Comparison of ENCODE assay signal across 9 mouse cellular contexts in genomic region chr11:50358950-50359861, GRCm38 (mm10). TPM values are rescaled to one million over a fixed set of nuclear protein-coding genes. Genes with fewer than 3 reads are reported as not detected.
DNase-seq lines count a peak whose midpoint lies in the region; ATAC-seq and TF ChIP-seq lines count a peak whose summit lies in the region.
"Had no signal": no experiment of that assay in that cellular context is flagged by ENCODE, and none has a peak within 500 bp of the region (broad histone marks: within the 10 kb centered on the region; RNA-seq: fewer than 3 reads in every experiment).

No protein-coding gene starts in this region.

- ATAC-seq in midbrain, embryonic 16.5 days = peak; percentile 79
- ATAC-seq: Patski had no signal

- WGBS in spleen, adult 2 months = 3% methylated on average over 74 of the region's 74 CpGs
- 2% methylated on average over 74 of the region's 74 CpGs for WGBS in heart, embryonic 10.5 days
- WGBS in liver, adult 2 months = 5% methylated on average over 74 of the region's 74 CpGs
- WGBS in midbrain, embryonic 16.5 days = 2% methylated on average over 74 of the region's 74 CpGs
- 4% methylated on average over 74 of the region's 74 CpGs for WGBS in thymus, adult 2 months

- DNase-seq in spleen, adult 2 months (ENCODE audit: low read depth in 1 of 2, low spot score in 2 of 2) = no peak
- DNase-seq in spleen, adult 12 weeks (ENCODE audit: low spot score) = no peak
- peak; percentile 86 for DNase-seq in embryo, embryonic 11 days
- DNase-seq in heart, embryonic 10.5 days (ENCODE audit: low spot score) = peak; percentile 78
- peak; percentile 56 for DNase-seq in kidney, adult 9 months
- no peak for DNase-seq in liver, adult 2 months (ENCODE audit: extremely low read depth, low read depth, low spot score)
- peak; percentile 25 for DNase-seq in thymus, adult 2 months

- H3K27ac ChIP-seq in spleen, adult 2 months (ENCODE audit: insufficient read depth, low read length) = no peak overlapping the region
- peak overlapping the region; percentile 83 for H3K27ac ChIP-seq in heart, embryonic 10.5 days
- H3K27ac ChIP-seq in liver, adult 2 months (replicated peaks; ENCODE audit: insufficient read depth, low read depth, low read length) = no peak overlapping the region
- H3K27ac ChIP-seq in midbrain, embryonic 16.5 days (ENCODE audit: low read length) = peak overlapping the region; percentile 85
- no peak overlapping the region for H3K27ac ChIP-seq in thymus, adult 2 months (ENCODE audit: control insufficient read depth, insufficient read depth, low read length)

- H3K4me3 ChIP-seq in spleen, adult 2 months (ENCODE audit: extremely low read depth, insufficient read depth, insufficient read length) = peak overlapping the region; percentile 55
- H3K4me3 ChIP-seq in heart, embryonic 10.5 days = peak overlapping the region; percentile 73
- peak overlapping the region; percentile 82 for H3K4me3 ChIP-seq in liver, adult 2 months (ENCODE audit: insufficient read depth, low read depth, low read length)
- peak overlapping the region; percentile 58 for H3K4me3 ChIP-seq in midbrain, embryonic 16.5 days (ENCODE audit: low read depth, low read length)
- peak overlapping the region; percentile 46 for H3K4me3 ChIP-seq in thymus, adult 2 months (ENCODE audit: control insufficient read depth, insufficient read depth, low read length)

- no peaks in the 10 kb centered on the region for H3K79me2 ChIP-seq in liver, adult 2 months (ENCODE audit: control insufficient read depth, insufficient read depth, low read length)

- H3K9ac ChIP-seq in liver, adult 2 months (ENCODE audit: low read depth, low read length) = peak overlapping the region; percentile 82
- H3K9ac ChIP-seq in midbrain, embryonic 16.5 days (ENCODE audit: low read depth, low read length) = peak overlapping the region; percentile 83

- no peak for TF ChIP-seq CTCF in spleen, adult 2 months (IDR thresholded peaks at IDR 0.05; ENCODE audit: extremely low read depth, insufficient read depth, insufficient read length, insufficient replicate concordance)
- no peak for TF ChIP-seq CTCF in liver, adult 2 months (IDR thresholded peaks at IDR 0.05; ENCODE audit: low read depth, low read length)
- no peak for TF ChIP-seq CTCF in thymus, adult 2 months (IDR thresholded peaks at IDR 0.05; ENCODE audit: borderline replicate concordance, control insufficient read depth, extremely low read depth, insufficient read depth, low read length, poor library complexity)

- no peaks in the 10 kb centered on the region for H3K9me3 ChIP-seq in heart, embryonic 10.5 days
- no peaks in the 10 kb centered on the region for H3K9me3 ChIP-seq in midbrain, embryonic 16.5 days (replicated peaks; ENCODE audit: control insufficient read depth, low read length, poor library complexity, severe bottlenecking)

- peaks cover 4% of the 10 kb centered on the region; the same call in 1 of the 2 replicates for H3K4me1 ChIP-seq in spleen, adult 2 months (ENCODE audit: control insufficient read depth, insufficient read depth, insufficient read length)
- 0 out of 2 replicates have a peak, but pooled peaks cover 6% of the 10 kb centered on the region for H3K4me1 ChIP-seq in heart, embryonic 10.5 days
- peaks cover 8% of the 10 kb centered on the region for H3K4me1 ChIP-seq in liver, adult 2 months (ENCODE audit: control insufficient read depth, insufficient read depth, low read length)
- H3K4me1 ChIP-seq in midbrain, embryonic 16.5 days (ENCODE audit: control insufficient read depth, insufficient read depth, low read length) = no peaks in the 10 kb centered on the region; the same call in 1 of the 2 replicates
- H3K4me1 ChIP-seq in thymus, adult 2 months (replicated peaks; ENCODE audit: control insufficient read depth, insufficient read depth, low read length) = peaks cover 6% of the 10 kb centered on the region; the same call in 1 of the 2 replicates

- H3K4me2 ChIP-seq in midbrain, embryonic 16.5 days (ENCODE audit: low read length) = peak overlapping the region; percentile 61

- peaks cover 8% of the 10 kb centered on the region for H3K27me3 ChIP-seq in spleen, adult 2 months (ENCODE audit: control insufficient read depth, insufficient read depth, low read length)
- H3K27me3 ChIP-seq in heart, embryonic 10.5 days (ENCODE audit: insufficient read depth, poor library complexity, severe bottlenecking) = peaks cover 37% of the 10 kb centered on the region
- no peaks in the 10 kb centered on the region for H3K27me3 ChIP-seq in liver, adult 2 months (ENCODE audit: control insufficient read depth, insufficient read depth, low read length)
- H3K27me3 ChIP-seq in midbrain, embryonic 16.5 days (ENCODE audit: control insufficient read depth, insufficient read depth, low read depth, low read length) = no peaks in the 10 kb centered on the region
- H3K27me3 ChIP-seq in thymus, adult 2 months (ENCODE audit: control insufficient read depth, insufficient read depth, low read length) = no peaks in the 10 kb centered on the region; the same call in 1 of the 2 replicates
- H3K27me3 ChIP-seq: Patski had no signal

- no peak for TF ChIP-seq POLR2A in spleen, adult 2 months (IDR thresholded peaks at IDR 0.05; ENCODE audit: low read depth, low read length)
- TF ChIP-seq POLR2A in liver, adult 2 months (IDR thresholded peaks at IDR 0.05; ENCODE audit: extremely low read depth, insufficient read depth, low read length) = no peak
- no peak for TF ChIP-seq POLR2A in thymus, adult 2 months (IDR thresholded peaks at IDR 0.05; ENCODE audit: control insufficient read depth, extremely low read depth, insufficient read depth, low read length, poor library complexity)

- no peaks in the 10 kb centered on the region for H3K36me3 ChIP-seq in spleen, adult 2 months (ENCODE audit: control insufficient read depth, insufficient read depth, low read length)
- no peaks in the 10 kb centered on the region for H3K36me3 ChIP-seq in heart, embryonic 10.5 days
- no peaks in the 10 kb centered on the region for H3K36me3 ChIP-seq in liver, adult 2 months (ENCODE audit: control insufficient read depth, insufficient read depth, low read length)
- no peaks in the 10 kb centered on the region for H3K36me3 ChIP-seq in midbrain, embryonic 16.5 days (ENCODE audit: control insufficient read depth, insufficient read depth, low read length)
- no peaks in the 10 kb centered on the region for H3K36me3 ChIP-seq in thymus, adult 2 months (ENCODE audit: control insufficient read depth, insufficient read depth, low read length)

RNA-seq across cellular contexts. Expression of gene Cby3, which starts 4.9 kb away (rescaled TPM):
- not detected in 2 replicates for polyA plus RNA-seq in spleen, adult 2 months (2012; rRNA removed)
- 0.39 TPM in 1 of 2 replicates, not detected in the other for polyA plus RNA-seq in heart, embryonic 10.5 days (2016; fragmentation: Nextera tagmentation; extraction: Ambion mirVana)
- total RNA-seq in liver, adult 2 months (2014; rRNA removed) = not detected in 2 replicates
- not detected in 2 replicates for polyA plus RNA-seq in liver, adult 2 months (2012; rRNA removed)
- 1.3 and 1.7 TPM in 2 replicates for polyA plus RNA-seq in midbrain, embryonic 16.5 days (2015; fragmentation: Nextera tagmentation; extraction: Ambion mirVana)
- polyA plus RNA-seq in thymus, adult 2 months (2012; rRNA removed) = 0.16 TPM in 1 of 2 replicates, not detected in the other
- polyA plus RNA-seq: Patski had no signal

RNA-seq across cellular contexts. Expression of gene Hnrnph1, which starts 17.6 kb away (rescaled TPM):
- 33.6 and 43.8 TPM in 2 replicates for polyA plus RNA-seq in spleen, adult 2 months (2012; rRNA removed)
- 253 and 367 TPM in 2 replicates for polyA plus RNA-seq in heart, embryonic 10.5 days (2016; fragmentation: Nextera tagmentation; extraction: Ambion mirVana)
- 84.3 and 97.1 TPM in 2 replicates for total RNA-seq in liver, adult 2 months (2014; rRNA removed)
- polyA plus RNA-seq in liver, adult 2 months (2012; rRNA removed) = 13.7 and 17.6 TPM in 2 replicates
- polyA plus RNA-seq in midbrain, embryonic 16.5 days (2015; fragmentation: Nextera tagmentation; extraction: Ambion mirVana) = 456 and 531 TPM in 2 replicates
- 147 and 164 TPM in 2 replicates for polyA plus RNA-seq in thymus, adult 2 months (2012; rRNA removed)

RNA-seq across cellular contexts. Expression of gene Canx, which starts 33.7 kb away (rescaled TPM):
- polyA plus RNA-seq in spleen, adult 2 months (2012; rRNA removed) = 23.2 and 23.5 TPM in 2 replicates
- 354 and 363 TPM in 2 replicates for polyA plus RNA-seq in heart, embryonic 10.5 days (2016; fragmentation: Nextera tagmentation; extraction: Ambion mirVana)
- 315 and 350 TPM in 2 replicates for total RNA-seq in liver, adult 2 months (2014; rRNA removed)
- polyA plus RNA-seq in liver, adult 2 months (2012; rRNA removed) = 58.2 and 73.8 TPM in 2 replicates
- 294 and 304 TPM in 2 replicates for polyA plus RNA-seq in midbrain, embryonic 16.5 days (2015; fragmentation: Nextera tagmentation; extraction: Ambion mirVana)
- 43.1 and 44.3 TPM in 2 replicates for polyA plus RNA-seq in thymus, adult 2 months (2012; rRNA removed)

Comparison
In these comparisons a context has a peak if more than half of its experiments do, and no peak if none do; other contexts are left out.
1. DNase-seq: peak in embryo, embryonic 11 days (single experiment), heart, embryonic 10.5 days (single experiment), kidney, adult 9 months (single experiment) and thymus, adult 2 months (single experiment); none in spleen, adult 2 months (0 of 2), spleen, adult 12 weeks (single experiment) and liver, adult 2 months (single experiment).
2. H3K27ac ChIP-seq: peak in heart, embryonic 10.5 days (single experiment) and midbrain, embryonic 16.5 days (single experiment); none in spleen, adult 2 months (single experiment), liver, adult 2 months (single experiment) and thymus, adult 2 months (single experiment).
3. Peak in every context shown above with its lines, with median percentiles within 50 percentile points of each other: H3K4me3 ChIP-seq.